Mouse (Mus musculus) megakaryocyte-erythroid progenitor cell, adult 5 weeks (primary cell): Measurements from ENCODE around the gene Slc25a39. TPM values are rescaled to one million over a fixed set of nuclear protein-coding genes. Genes with fewer than 3 reads are reported as not detected.

Source experiments
- polyA plus RNA-seq: library from polyadenylated mRNA; stranded (reverse); fragments of >175 nt; gene quantifications from 2 replicates; pipeline ENCODE4 v1.2.3, GENCODE M21; 2012

The Slc25a39 gene
- 222 and 234 TPM in 2 replicates for polyA plus RNA-seq

DNA sequence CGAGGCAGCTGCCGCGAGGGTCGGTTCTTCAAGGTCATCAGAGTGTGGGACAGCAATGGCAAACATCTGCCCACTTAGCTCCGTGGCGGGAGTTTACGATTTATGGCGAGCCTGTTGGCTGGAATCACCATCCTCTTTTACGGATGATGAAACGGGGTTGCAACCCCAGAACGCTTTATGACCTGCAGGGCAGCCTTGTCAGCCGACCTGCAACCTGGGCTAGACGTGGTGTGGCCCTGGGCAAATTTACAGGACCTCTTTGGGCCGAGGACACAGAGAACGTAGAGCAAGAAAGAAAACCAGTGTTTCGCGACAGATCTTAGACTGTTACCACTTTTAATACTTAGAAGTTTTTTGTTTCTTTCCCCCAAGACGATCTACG lies at the start of gene Slc25a39:
Gene Slc25a39, minus strand, starts transcription at position 113 of the 382 bp plus-strand sequence.

DNA sequence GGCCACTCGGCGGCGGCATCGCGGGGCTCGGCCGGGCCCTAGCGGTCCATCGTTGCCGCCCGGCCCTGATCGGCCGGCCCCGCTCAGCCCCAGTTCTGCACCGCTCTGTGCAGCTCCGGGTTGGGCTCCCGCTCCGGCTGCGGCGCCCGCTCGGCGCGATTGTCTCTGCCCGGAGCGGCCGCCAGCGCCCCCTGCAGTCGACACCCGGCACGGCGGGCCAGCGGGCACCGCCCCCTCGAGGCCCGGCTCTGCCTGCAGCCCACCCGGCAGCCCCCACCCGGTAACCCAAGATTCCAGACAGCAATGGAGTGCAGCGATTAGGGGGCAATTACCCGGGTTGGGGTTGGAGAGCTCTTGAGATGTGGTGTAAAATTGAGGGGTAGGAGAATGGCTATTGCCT lies 39.8 kb upstream of the Slc25a39 start, which contains the start of gene Fam171a2:
Gene Fam171a2, minus strand, starts transcription at position 186 of the 400 bp plus-strand sequence.

DNA sequence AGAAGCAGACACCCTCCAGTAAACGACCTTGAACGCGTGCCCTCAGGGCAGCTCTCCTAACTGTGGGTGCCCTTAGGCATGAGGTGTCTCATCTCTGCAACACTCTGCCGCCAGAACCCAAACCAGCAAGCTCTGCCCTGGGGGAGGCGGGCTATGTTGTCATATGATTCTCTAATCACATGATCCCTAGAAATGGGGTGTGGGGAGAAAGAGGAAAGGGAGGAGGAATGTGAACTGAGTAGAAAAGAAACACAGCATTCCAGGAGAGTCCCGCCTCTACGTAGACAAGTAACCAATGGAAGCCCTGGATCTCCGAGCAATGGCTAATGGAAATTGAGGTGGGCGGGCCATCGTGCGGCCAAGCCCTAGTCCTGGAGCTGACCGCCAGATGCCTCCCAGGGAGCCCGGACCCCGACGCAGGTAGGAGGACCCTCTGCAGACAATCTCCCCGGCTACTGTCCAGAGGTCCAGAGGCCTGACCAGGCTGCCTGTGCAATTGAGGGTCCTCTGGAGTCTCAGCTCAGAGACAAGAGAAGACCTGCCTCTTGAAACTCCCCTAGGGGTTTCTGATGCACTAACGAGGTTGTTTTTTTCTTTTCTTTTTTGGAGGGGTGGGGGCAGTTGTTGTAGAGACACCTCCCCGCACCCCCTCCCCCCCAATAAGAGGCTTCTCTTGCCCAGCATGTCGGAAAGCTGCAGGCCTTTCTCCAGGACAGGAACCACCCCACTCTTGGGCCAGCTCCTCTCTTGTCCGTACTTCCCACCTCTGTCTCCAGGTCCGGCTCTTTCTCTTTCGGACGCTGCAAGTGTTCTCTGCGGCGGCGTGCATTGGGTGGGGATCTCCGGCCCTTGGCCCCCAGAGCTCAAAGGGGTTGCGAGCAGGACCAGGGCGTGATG lies 22.6 kb upstream of the Slc25a39 start, which contains the start of gene Grn:
Gene Grn, plus strand, starts transcription at position 195 of the 897 bp plus-strand sequence.

DNA sequence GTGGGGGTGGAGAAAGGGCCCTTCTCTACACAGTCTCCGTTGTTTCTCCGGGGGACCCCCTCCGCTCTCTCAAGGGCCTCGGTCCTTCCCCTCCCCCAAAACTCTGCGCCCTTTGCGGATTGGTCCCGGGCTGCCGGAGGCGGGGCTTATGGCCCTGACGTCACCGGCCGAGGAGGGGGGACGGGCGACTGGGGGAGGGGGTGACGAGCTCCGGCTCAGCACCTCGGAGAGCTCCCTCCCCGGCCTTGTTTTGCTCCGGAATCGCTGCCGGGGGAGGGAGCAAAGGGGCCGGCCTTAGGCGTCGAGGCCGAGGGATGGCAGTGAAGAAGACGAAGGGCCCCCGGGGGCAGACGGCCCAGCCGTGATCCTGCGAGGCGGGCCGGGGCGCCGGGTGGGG lies 14.5 kb downstream of the Slc25a39 start, which contains the start of gene Rundc3a:
Gene Rundc3a, plus strand, starts transcription at position 166 of the 397 bp plus-strand sequence.

DNA sequence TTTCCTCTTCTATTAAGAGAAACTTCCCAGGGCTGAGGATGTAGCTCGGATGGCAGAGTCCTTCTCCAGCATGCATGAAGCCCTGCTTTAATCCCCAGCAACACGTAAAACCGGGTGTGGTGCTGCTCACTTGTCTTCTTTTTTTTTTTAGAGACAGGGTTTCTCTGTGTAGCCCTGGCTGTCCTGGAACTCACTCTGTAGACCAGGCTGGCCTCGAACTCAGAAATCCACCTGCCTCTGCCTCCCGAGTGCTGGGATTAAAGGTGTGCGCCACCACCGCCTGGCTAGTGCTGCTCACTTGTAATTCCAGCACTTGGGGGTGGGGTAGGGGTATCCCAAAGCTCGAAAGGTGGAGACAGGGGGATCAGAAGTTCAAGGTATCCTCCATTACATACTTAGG lies 41.6 kb downstream of the Slc25a39 start, which contains the start of gene Slc4a1:
Gene Slc4a1, minus strand, starts transcription at position 101 of the 400 bp plus-strand sequence.

Other genes with a start within 250 kb of the Slc25a39 start
- gene Lsm12, start 222.7 kb downstream of the Slc25a39 start, polyA plus RNA-seq: 97.8 and 116 TPM in 2 replicates
- 57.4 and 70.2 TPM in 2 replicates for gene G6pc3, start 218.3 kb downstream of the Slc25a39 start, polyA plus RNA-seq
- gene Hdac5, start 177.8 kb downstream of the Slc25a39 start, polyA plus RNA-seq: 158 and 159 TPM in 2 replicates
- gene BC030867, start 159.1 kb downstream of the Slc25a39 start, polyA plus RNA-seq: 8.4 and 10.1 TPM in 2 replicates
- gene Asb16, start 139.2 kb downstream of the Slc25a39 start, polyA plus RNA-seq: 0.81 and 1.0 TPM in 2 replicates
- 36.1 and 37.7 TPM in 2 replicates for gene Tmub2, start 123.0 kb downstream of the Slc25a39 start, polyA plus RNA-seq
- gene Atxn7l3, start 111.3 kb downstream of the Slc25a39 start, polyA plus RNA-seq: 94.8 and 103 TPM in 2 replicates
- 161 and 212 TPM in 2 replicates for gene Ubtf, start 88.2 kb downstream of the Slc25a39 start, polyA plus RNA-seq
- 2.7 and 4.3 TPM in 2 replicates for gene Slc4a1, start 41.7 kb downstream of the Slc25a39 start, polyA plus RNA-seq
- 1.8 and 3.5 TPM in 2 replicates for gene Rundc3a, start 14.5 kb downstream of the Slc25a39 start, polyA plus RNA-seq
- 72.3 and 103 TPM in 2 replicates for gene Grn, start 22.4 kb upstream of the Slc25a39 start, polyA plus RNA-seq
- gene Fam171a2, start 39.7 kb upstream of the Slc25a39 start, polyA plus RNA-seq: 4.1 and 7.0 TPM in 2 replicates
- gene Itga2b, start 62.2 kb upstream of the Slc25a39 start, polyA plus RNA-seq: 113 and 212 TPM in 2 replicates
- gene Gpatch8, start 148.4 kb upstream of the Slc25a39 start, polyA plus RNA-seq: 9.8 and 11.9 TPM in 2 replicates
- not detected in 2 replicates for gene Gm11627, start 171.5 kb upstream of the Slc25a39 start, polyA plus RNA-seq
- gene Fzd2, start 196.4 kb upstream of the Slc25a39 start, polyA plus RNA-seq: 0.18 and 0.24 TPM in 2 replicates